In genomic region chr14:60456767-60457166, GRCm38 (mm10) we compare ENCODE assay signal across 14 mouse cellular contexts.
"Had no signal": no experiment of that assay in that cellular context is flagged by ENCODE, and none has a peak within 500 bp of the region (broad histone marks: within the 10 kb centered on the region; RNA-seq: fewer than 3 reads in every experiment).

No protein-coding gene starts in this region.

- H3K27ac ChIP-seq: kidney, postnatal 0 days; limb, embryonic 13.5 days; liver, embryonic 15.5 days; midbrain, embryonic 13.5 days had no signal

- H3K4me2 ChIP-seq: limb, embryonic 13.5 days; liver, embryonic 15.5 days; midbrain, embryonic 13.5 days had no signal

- H3K36me3 ChIP-seq: limb, embryonic 13.5 days; liver, embryonic 15.5 days; midbrain, embryonic 13.5 days had no signal

- ATAC-seq: intestine, postnatal 0 days; lung, postnatal 0 days; midbrain, embryonic 13.5 days had no signal

- H3K4me3 ChIP-seq: limb, embryonic 13.5 days; liver, embryonic 15.5 days; midbrain, embryonic 13.5 days had no signal

- H3K9ac ChIP-seq: limb, embryonic 13.5 days; liver, embryonic 15.5 days; midbrain, embryonic 13.5 days had no signal

- DNase-seq: kidney, adult 9 months; kidney, postnatal 36 days; left cerebral cortex, postnatal 4 days; lung, adult 2 months; lung, postnatal 36 days; spleen, adult 18-20 months; thymus, adult 18-20 months; thymus, postnatal 14 days had no signal

- H3K9me3 ChIP-seq: limb, embryonic 13.5 days; liver, embryonic 15.5 days; midbrain, embryonic 13.5 days had no signal

- H3K27me3 ChIP-seq: limb, embryonic 13.5 days; liver, embryonic 15.5 days; midbrain, embryonic 13.5 days had no signal

- H3K4me1 ChIP-seq: limb, embryonic 13.5 days; liver, embryonic 15.5 days; midbrain, embryonic 13.5 days had no signal
